Mouse (Mus musculus): ENCODE data around the gene Arhgef19. TPM values are rescaled to one million over a fixed set of nuclear protein-coding genes. Genes with fewer than 3 reads are reported as not detected.

Arhgef19 gene
- 0.66 and 2.5 TPM in 2 replicates for total RNA-seq (2014; rRNA removed; ENCODE audit: low replicate concordance)
- 1.5 and 1.6 TPM in 2 replicates for polyA plus RNA-seq (2015; fragmentation: Nextera tagmentation; extraction: Ambion mirVana)

DNA sequence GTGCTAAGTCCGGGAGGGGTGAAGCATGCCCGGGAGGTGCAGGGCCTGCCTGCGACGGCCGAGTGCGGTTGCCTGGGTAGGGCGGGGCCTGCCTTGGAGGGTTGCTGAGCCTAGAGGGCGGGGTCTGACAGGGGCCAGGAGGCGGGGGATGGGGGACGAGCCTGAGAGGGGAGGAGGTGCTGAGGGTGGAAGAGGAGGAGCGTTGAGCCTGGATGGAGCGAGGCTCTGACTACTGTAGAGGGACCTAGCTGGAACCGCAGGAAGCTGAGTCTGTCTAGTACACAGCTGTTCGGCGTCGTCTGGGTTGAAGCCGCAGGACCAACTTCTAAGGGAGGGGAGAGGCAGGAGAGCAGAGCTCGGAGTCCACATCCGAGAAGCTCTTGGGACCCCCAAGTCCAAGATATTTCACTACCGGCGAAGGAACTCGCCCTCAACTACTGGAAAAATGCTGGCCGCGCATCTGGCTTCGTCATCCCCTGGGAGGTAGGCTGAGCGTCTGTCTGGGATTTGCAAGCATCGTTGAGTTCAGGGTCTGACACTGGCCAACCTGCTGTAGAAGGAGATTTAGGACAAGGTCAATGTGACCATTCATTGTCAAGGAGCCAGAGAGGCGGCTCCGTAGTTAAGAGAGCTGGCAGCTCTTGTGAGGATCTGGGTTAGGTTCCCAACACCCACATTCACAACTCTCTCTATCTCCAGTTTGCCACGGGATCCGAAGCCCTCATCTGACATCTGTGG lies at the start of gene Arhgef19:
Gene Arhgef19 (plus strand): TSS at position 112 of the 738 bp plus-strand sequence.
- Histone ChIP-seq H3K4me1 (ENCODE audit: control insufficient read depth, insufficient read depth) (peaks cover 13% of the 10 kb centered on the region; the same call in 1 of the 2 replicates), H3K27ac (ENCODE audit: low read depth) (peak within 1 kb of the TSS; percentile 56; the same call in 1 of the 2 replicates), H3K27me3 (ENCODE audit: control insufficient read depth, insufficient read depth, low read length) (peaks cover 44% of the 10 kb centered on the region), H3K4me2 (ENCODE audit: low read depth, low read length) (peak within 1 kb of the TSS; percentile 63), H3K4me3 (ENCODE audit: low read depth, low read length) (peak within 1 kb of the TSS; percentile 38), H3K9ac (replicated peaks; ENCODE audit: low read depth, low read length) (no peak within 1 kb of the TSS), H3K36me3 (replicated peaks; ENCODE audit: control insufficient read depth, insufficient read depth, low read length) (no peaks in the 10 kb centered on the region), H3K9me3 (replicated peaks; ENCODE audit: control insufficient read depth, low read length) (no peaks in the 10 kb centered on the region)
- peak; percentile 86 for DNase-seq (ENCODE audit: low spot score)
- WGBS, result 1% methylated on average over 29 of the region's 31 CpGs
- TF ChIP-seq EP300 (IDR thresholded peaks at IDR 0.05; ENCODE audit: low read depth) (no peak), CTCF (IDR thresholded peaks at IDR 0.05; ENCODE audit: low read depth) (no peak)
- ATAC-seq (ENCODE audit: insufficient read depth, low read depth), result peak; percentile 90

GRCm38 (mm10) chr4:141191294-141191693 lies 48.0 kb upstream of the Arhgef19 start:
- no peak for ATAC-seq (ENCODE audit: insufficient read depth, low read depth)
- 86% methylated on average over 7 of the region's 7 CpGs for WGBS

DNA sequence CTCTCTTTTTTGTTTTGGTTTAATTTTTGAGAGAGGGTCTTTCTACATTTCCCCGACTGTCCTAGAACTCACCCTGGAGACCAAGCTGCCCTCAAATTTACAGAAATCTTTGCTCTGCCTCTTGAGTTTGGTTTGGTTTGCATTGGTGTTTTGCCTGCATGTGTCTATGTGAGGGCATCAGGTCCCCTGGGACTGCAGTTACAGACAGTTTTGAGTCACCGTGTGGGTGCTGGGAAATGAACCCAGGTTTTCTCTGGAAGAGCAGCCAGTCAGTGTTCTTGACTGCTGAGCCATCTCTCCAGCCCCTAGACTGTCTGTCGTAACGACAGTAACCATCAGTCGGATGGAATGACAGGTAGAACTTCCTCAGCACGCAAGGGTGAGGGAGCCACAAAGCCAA lies 44.7 kb upstream of the Arhgef19 start:
- no peak overlapping the region for H3K4me3 ChIP-seq (ENCODE audit: low read depth, low read length)
- TF ChIP-seq EP300 (IDR thresholded peaks at IDR 0.05; ENCODE audit: low read depth) (no peak), CTCF (IDR thresholded peaks at IDR 0.05; ENCODE audit: low read depth) (no peak)
- no peak for DNase-seq (ENCODE audit: low spot score)
- ATAC-seq (ENCODE audit: insufficient read depth, low read depth), result no peak
- no peaks in the 10 kb centered on the region for H3K4me1 ChIP-seq (ENCODE audit: control insufficient read depth, insufficient read depth)
- 89% methylated on average over 6 of the region's 6 CpGs for WGBS
- no peak overlapping the region for H3K9ac ChIP-seq (replicated peaks; ENCODE audit: low read depth, low read length)
- H3K36me3 ChIP-seq (replicated peaks; ENCODE audit: control insufficient read depth, insufficient read depth, low read length), result peaks cover 66% of the 10 kb centered on the region
- no peaks in the 10 kb centered on the region for H3K27me3 ChIP-seq (ENCODE audit: control insufficient read depth, insufficient read depth, low read length)
- no peaks in the 10 kb centered on the region for H3K9me3 ChIP-seq (replicated peaks; ENCODE audit: control insufficient read depth, low read length)
- no peak overlapping the region for H3K4me2 ChIP-seq (ENCODE audit: low read depth, low read length)
- H3K27ac ChIP-seq (ENCODE audit: low read depth), result no peak overlapping the region

More at GRCm38 (mm10) chr4:141191294-141191693, 48.0 kb upstream of the Arhgef19 start:
- Histone ChIP-seq H3K27me3 (ENCODE audit: control insufficient read depth, insufficient read depth, low read length) (no peaks in the 10 kb centered on the region), H3K4me2 (ENCODE audit: low read depth, low read length) (no peak overlapping the region), H3K27ac (ENCODE audit: low read depth) (no peak overlapping the region), H3K9me3 (replicated peaks; ENCODE audit: control insufficient read depth, low read length) (no peaks in the 10 kb centered on the region), H3K4me3 (ENCODE audit: low read depth, low read length) (no peak overlapping the region), H3K4me1 (ENCODE audit: control insufficient read depth, insufficient read depth) (peaks cover 4% of the 10 kb centered on the region; the same call in 1 of the 2 replicates), H3K36me3 (replicated peaks; ENCODE audit: control insufficient read depth, insufficient read depth, low read length) (peaks cover 36% of the 10 kb centered on the region), H3K9ac (replicated peaks; ENCODE audit: low read depth, low read length) (no peak overlapping the region)
- no peak for DNase-seq (ENCODE audit: low spot score)
- no peak for TF ChIP-seq EP300 (IDR thresholded peaks at IDR 0.05; ENCODE audit: low read depth)
- no peak for TF ChIP-seq CTCF (IDR thresholded peaks at IDR 0.05; ENCODE audit: low read depth)

- ATAC-seq (ENCODE audit: insufficient read depth, low read depth), result no peak
- no peaks in the 10 kb centered on the region for H3K9me3 ChIP-seq (replicated peaks; ENCODE audit: control insufficient read depth, low read length)
- 97% methylated on average over 13 of the region's 13 CpGs for WGBS
- no peaks in the 10 kb centered on the region for H3K4me1 ChIP-seq (ENCODE audit: control insufficient read depth, insufficient read depth)
- H3K36me3 ChIP-seq (replicated peaks; ENCODE audit: control insufficient read depth, insufficient read depth, low read length), result peaks cover 74% of the 10 kb centered on the region
- no peaks in the 10 kb centered on the region for H3K27me3 ChIP-seq (ENCODE audit: control insufficient read depth, insufficient read depth, low read length)
- H3K9ac ChIP-seq (replicated peaks; ENCODE audit: low read depth, low read length), result no peak overlapping the region
- H3K27ac ChIP-seq (ENCODE audit: low read depth), result no peak overlapping the region
- no peak overlapping the region for H3K4me2 ChIP-seq (ENCODE audit: low read depth, low read length)
- H3K4me3 ChIP-seq (ENCODE audit: low read depth, low read length), result no peak overlapping the region
- TF ChIP-seq EP300 (IDR thresholded peaks at IDR 0.05; ENCODE audit: low read depth) (no peak), CTCF (IDR thresholded peaks at IDR 0.05; ENCODE audit: low read depth) (no peak)
- no peak for DNase-seq (ENCODE audit: low spot score)
Observed at GRCm38 (mm10) chr4:141196981-141197685, 42.2 kb upstream of the Arhgef19 start.

DNA sequence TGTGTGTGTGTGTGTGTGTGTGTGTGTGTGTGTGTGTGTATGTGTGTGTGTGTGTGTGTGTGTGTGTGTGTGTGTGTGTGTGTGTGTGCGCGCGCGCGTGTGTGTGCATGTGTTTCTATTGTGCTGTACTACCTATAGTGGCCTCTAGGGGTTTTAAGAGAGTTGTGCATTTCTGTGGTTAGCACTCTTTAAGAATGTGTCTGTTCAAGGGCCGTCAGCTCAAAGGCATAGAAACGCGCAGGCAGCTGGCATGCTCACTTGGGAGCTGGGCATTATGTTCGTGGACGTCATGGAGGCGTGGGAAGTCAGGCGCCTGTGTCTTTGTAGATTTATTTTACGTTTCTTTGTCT lies 41.6 kb upstream of the Arhgef19 start:
- DNase-seq (ENCODE audit: low spot score), result no peak
- WGBS, result 98% methylated on average over 13 of the region's 13 CpGs
- Histone ChIP-seq H3K9ac (replicated peaks; ENCODE audit: low read depth, low read length) (no peak overlapping the region), H3K27ac (ENCODE audit: low read depth) (no peak overlapping the region), H3K4me3 (ENCODE audit: low read depth, low read length) (no peak overlapping the region), H3K9me3 (replicated peaks; ENCODE audit: control insufficient read depth, low read length) (no peaks in the 10 kb centered on the region), H3K27me3 (ENCODE audit: control insufficient read depth, insufficient read depth, low read length) (no peaks in the 10 kb centered on the region), H3K36me3 (replicated peaks; ENCODE audit: control insufficient read depth, insufficient read depth, low read length) (peaks cover 75% of the 10 kb centered on the region), H3K4me2 (ENCODE audit: low read depth, low read length) (no peak overlapping the region), H3K4me1 (ENCODE audit: control insufficient read depth, insufficient read depth) (no peaks in the 10 kb centered on the region)
- ATAC-seq (ENCODE audit: insufficient read depth, low read depth), result no peak
- TF ChIP-seq EP300 (IDR thresholded peaks at IDR 0.05; ENCODE audit: low read depth) (no peak), CTCF (IDR thresholded peaks at IDR 0.05; ENCODE audit: low read depth) (no peak)
